Mouse (Mus musculus) kidney, postnatal 25 days (tissue): ENCODE data around the gene Pink1.
"Not testable (repeated sequence)": the region's sequence is repeated elsewhere in the genome, so short reads cannot be mapped to it uniquely, and the experiment has no call there.

Experiments used
- DNase-seq, 2 experiments: peaks; one replicate each; pipeline ENCODE4 v3.0.0; 2021; ENCODE audit warnings: mixed read lengths in 2 of 2

Pink1 gene

GRCm38 (mm10) chr4:138341393-138341792, 15.3 kb upstream of the Pink1 start:
- no peak for DNase-seq

- peak; percentile 61 to 80 for DNase-seq
These were observed 13.9 kb upstream of the Pink1 start for GRCm38 (mm10) chr4:138339963-138340362.

GRCm38 (mm10) chr4:138337341-138337740, 11.2 kb upstream of the Pink1 start:
- DNase-seq, result no peak

- no peak for DNase-seq
These were observed 10.8 kb upstream of the Pink1 start for GRCm38 (mm10) chr4:138336876-138337275.

GRCm38 (mm10) chr4:138335648-138336047, 9.5 kb upstream of the Pink1 start:
- DNase-seq, result peak; percentile 35 to 37

- DNase-seq, result peak in 1 of 2 experiments; percentile 28
These were observed 8.9 kb upstream of the Pink1 start for GRCm38 (mm10) chr4:138335036-138335435.

GRCm38 (mm10) chr4:138333135-138333534, 7.0 kb upstream of the Pink1 start:
- DNase-seq, result peak in 1 of 2 experiments; percentile 30

- DNase-seq, result peak in 1 of 2 experiments; percentile 33
These were observed 5.5 kb upstream of the Pink1 start for GRCm38 (mm10) chr4:138331647-138332046.

- DNase-seq, result no peak
These were observed 4.2 kb upstream of the Pink1 start for GRCm38 (mm10) chr4:138330264-138330671.

- DNase-seq, result no peak
These were observed 1.9 kb upstream of the Pink1 start for GRCm38 (mm10) chr4:138327891-138328470.

- DNase-seq, result not testable (repeated sequence)
These were observed 1.0 kb upstream of the Pink1 start for GRCm38 (mm10) chr4:138327155-138327554.

GRCm38 (mm10) chr4:138325466-138326076, 536 bp downstream of the Pink1 start:
- peak; percentile 99 for DNase-seq

GRCm38 (mm10) chr4:138324451-138324850, 1.7 kb downstream of the Pink1 start:
- DNase-seq, result no peak

GRCm38 (mm10) chr4:138323753-138324152, 2.4 kb downstream of the Pink1 start:
- peak in 1 of 2 experiments; percentile 36 for DNase-seq

GRCm38 (mm10) chr4:138322692-138323091, 3.4 kb downstream of the Pink1 start:
- DNase-seq, result no peak

GRCm38 (mm10) chr4:138321488-138321887, 4.6 kb downstream of the Pink1 start:
- peak in 1 of 2 experiments; percentile 39 for DNase-seq

- peak in 1 of 2 experiments; percentile 32 for DNase-seq
These were observed 5.4 kb downstream of the Pink1 start for GRCm38 (mm10) chr4:138320711-138321110.

- DNase-seq, result peak; percentile 84 to 88
These were observed 6.6 kb downstream of the Pink1 start for GRCm38 (mm10) chr4:138319508-138319907.

- peak in 1 of 2 experiments; percentile 65 for DNase-seq
These were observed 7.4 kb downstream of the Pink1 start for GRCm38 (mm10) chr4:138318509-138319266.

GRCm38 (mm10) chr4:138316369-138316768, 9.7 kb downstream of the Pink1 start:
- DNase-seq, result no peak

- no peak for DNase-seq
These were observed 10.3 kb downstream of the Pink1 start for GRCm38 (mm10) chr4:138315781-138316180.

- no peak for DNase-seq
These were observed 12.3 kb downstream of the Pink1 start for GRCm38 (mm10) chr4:138313795-138314194.

GRCm38 (mm10) chr4:138313021-138313420, 13.1 kb downstream of the Pink1 start:
- DNase-seq, result no peak

- DNase-seq, result no peak
These were observed 14.0 kb downstream of the Pink1 start for GRCm38 (mm10) chr4:138312105-138312504.
